ENCODE assay signal across 15 mouse cellular contexts in the genomic region with DNA sequence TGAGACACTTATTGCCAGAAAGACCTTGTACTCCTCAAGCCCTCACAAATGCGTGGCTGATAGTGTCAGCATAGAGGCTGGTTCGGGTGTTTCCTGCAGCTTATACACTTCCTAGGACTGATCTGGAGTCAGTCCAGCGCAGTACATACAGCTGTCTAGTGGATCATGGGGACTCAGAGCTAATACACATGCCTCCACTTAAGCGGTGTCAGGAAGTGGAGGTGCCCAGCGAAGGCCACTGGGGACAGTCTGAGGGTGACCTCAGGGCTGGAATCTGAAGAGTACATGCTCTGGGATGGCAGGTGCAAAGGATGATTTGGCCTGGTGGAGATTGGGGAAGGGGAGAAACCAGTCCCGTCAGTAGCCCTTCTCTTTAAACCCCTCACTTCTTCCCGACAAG. TPM values are rescaled to one million over a fixed set of nuclear protein-coding genes. Genes with fewer than 3 reads are reported as not detected.
DNase-seq lines count a peak whose midpoint lies in the region; ATAC-seq and TF ChIP-seq lines count a peak whose summit lies in the region.
"Had no signal": no experiment of that assay in that cellular context is flagged by ENCODE, and none has a peak within 500 bp of the region (broad histone marks: within the 10 kb centered on the region; RNA-seq: fewer than 3 reads in every experiment).

No protein-coding gene starts in this region.

- 38% methylated on average over 7 of the region's 7 CpGs for WGBS in heart, embryonic 12.5 days
- WGBS in heart, embryonic 10.5 days, result 43% methylated on average over 7 of the region's 7 CpGs
- WGBS in hindbrain, embryonic 10.5 days, result 66% methylated on average over 7 of the region's 7 CpGs
- 71% methylated on average over 7 of the region's 7 CpGs for WGBS in midbrain, embryonic 12.5 days

- no peaks in the 10 kb centered on the region for H3K36me3 ChIP-seq in heart, embryonic 12.5 days
- H3K36me3 ChIP-seq in heart, embryonic 10.5 days, result no peaks in the 10 kb centered on the region
- 0 out of 2 replicates have a peak, but pooled peaks cover 4% of the 10 kb centered on the region for H3K36me3 ChIP-seq in hindbrain, embryonic 10.5 days
- H3K36me3 ChIP-seq in midbrain, embryonic 12.5 days, result no peaks in the 10 kb centered on the region
- H3K36me3 ChIP-seq: limb, embryonic 13.5 days had no signal

- peak overlapping the region; percentile 33; the same call in 1 of the 2 replicates for H3K4me2 ChIP-seq in heart, embryonic 12.5 days
- H3K4me2 ChIP-seq in midbrain, embryonic 12.5 days (replicated peaks), result peak overlapping the region; percentile 64
- H3K4me2 ChIP-seq: lung, embryonic 14.5 days had no signal

- no peak for DNase-seq in heart, embryonic 10.5 days (ENCODE audit: low spot score)
- DNase-seq in hindbrain, embryonic 10.5 days (ENCODE audit: low spot score), result no peak
- no peak for DNase-seq in embryo, embryonic 11 days
- DNase-seq in thymus, postnatal 10 days (ENCODE audit: low spot score in 2 of 2), result no peak
- no peak for DNase-seq in gastrocnemius, adult 2 months
- DNase-seq: adrenal gland, adult 8-10 months; gastrocnemius, postnatal 36 days; heart, postnatal 36 days had no signal

- no peak overlapping the region for H3K9ac ChIP-seq in heart, embryonic 12.5 days
- H3K9ac ChIP-seq in midbrain, embryonic 12.5 days (replicated peaks), result 0 out of 2 replicates have a peak overlapping the region, but pooled peaks have one; percentile 60
- H3K9ac ChIP-seq: limb, embryonic 13.5 days; lung, embryonic 14.5 days had no signal

- intact Hi-C loops in gastrocnemius, adult 2 months (cut with DNase I), result no loop called here

- no peak overlapping the region for H3K4me3 ChIP-seq in heart, embryonic 12.5 days
- no peak overlapping the region; the same call in 1 of the 2 replicates for H3K4me3 ChIP-seq in heart, embryonic 10.5 days
- peak overlapping the region; percentile 66 for H3K4me3 ChIP-seq in cortical plate, adult 2 months (ENCODE audit: insufficient read depth, low read length)
- H3K4me3 ChIP-seq in hindbrain, embryonic 10.5 days, result peak overlapping the region; percentile 56
- peak overlapping the region; percentile 45 for H3K4me3 ChIP-seq in midbrain, embryonic 12.5 days
- no peak overlapping the region for H3K4me3 ChIP-seq in gastrocnemius, adult 2 months
- H3K4me3 ChIP-seq: limb, embryonic 13.5 days had no signal

- no peak for ATAC-seq in heart, embryonic 12.5 days (ENCODE audit: insufficient number of reproducible peaks, low FRiP score)
- no peak for ATAC-seq in midbrain, embryonic 12.5 days (ENCODE audit: low FRiP score, low read depth)

- TF ChIP-seq CTCF in cortical plate, adult 2 months (IDR thresholded peaks at IDR 0.05; ENCODE audit: extremely low read depth, insufficient read depth, low read length), result no peak
- no peak for TF ChIP-seq CTCF in gastrocnemius, adult 2 months (IDR thresholded peaks at IDR 0.05)

- no peaks in the 10 kb centered on the region for H3K9me3 ChIP-seq in heart, embryonic 12.5 days (replicated peaks)
- no peaks in the 10 kb centered on the region for H3K9me3 ChIP-seq in heart, embryonic 10.5 days
- no peaks in the 10 kb centered on the region for H3K9me3 ChIP-seq in hindbrain, embryonic 10.5 days
- H3K9me3 ChIP-seq in midbrain, embryonic 12.5 days, result no peaks in the 10 kb centered on the region
- H3K9me3 ChIP-seq: limb, embryonic 13.5 days had no signal

- H3K27ac ChIP-seq in heart, embryonic 12.5 days (ENCODE audit: poor library complexity, severe bottlenecking), result no peak overlapping the region
- no peak overlapping the region for H3K27ac ChIP-seq in heart, embryonic 10.5 days
- no peak overlapping the region for H3K27ac ChIP-seq in cortical plate, adult 2 months (ENCODE audit: insufficient read depth, low read length)
- peak overlapping the region; percentile 81; the same call in 1 of the 2 replicates for H3K27ac ChIP-seq in hindbrain, embryonic 10.5 days
- no peak overlapping the region; the same call in 1 of the 2 replicates for H3K27ac ChIP-seq in midbrain, embryonic 12.5 days (replicated peaks)
- no peak overlapping the region for H3K27ac ChIP-seq in gastrocnemius, adult 2 months
- H3K27ac ChIP-seq: limb, embryonic 13.5 days had no signal

- peaks cover 17% of the 10 kb centered on the region for H3K4me1 ChIP-seq in heart, embryonic 12.5 days (replicated peaks)
- peaks cover 33% of the 10 kb centered on the region for H3K4me1 ChIP-seq in heart, embryonic 10.5 days
- peaks cover 8% of the 10 kb centered on the region; the same call in 1 of the 2 replicates for H3K4me1 ChIP-seq in cortical plate, adult 2 months (ENCODE audit: control insufficient read depth, insufficient read depth, low read length)
- H3K4me1 ChIP-seq in hindbrain, embryonic 10.5 days (replicated peaks), result peaks cover 45% of the 10 kb centered on the region
- peaks cover 43% of the 10 kb centered on the region for H3K4me1 ChIP-seq in midbrain, embryonic 12.5 days

- peaks cover 88% of the 10 kb centered on the region for H3K27me3 ChIP-seq in heart, embryonic 12.5 days (replicated peaks)
- H3K27me3 ChIP-seq in heart, embryonic 10.5 days (ENCODE audit: insufficient read depth, poor library complexity, severe bottlenecking), result peaks cover 86% of the 10 kb centered on the region
- peaks cover 83% of the 10 kb centered on the region for H3K27me3 ChIP-seq in hindbrain, embryonic 10.5 days (ENCODE audit: insufficient read depth, poor library complexity, severe bottlenecking)
- H3K27me3 ChIP-seq in midbrain, embryonic 12.5 days, result peaks cover 54% of the 10 kb centered on the region

- TF ChIP-seq POLR2A in cortical plate, adult 2 months (IDR thresholded peaks at IDR 0.05; ENCODE audit: extremely low read depth, insufficient read depth, low read length), result no peak

RNA-seq across cellular contexts. Expression of a gene that starts 2.4 kb away (rescaled TPM):
- polyA plus RNA-seq in heart, embryonic 12.5 days (2016; fragmentation: Nextera tagmentation; extraction: Ambion mirVana), result 0.18 and 0.20 TPM in 2 replicates
- polyA plus RNA-seq in heart, embryonic 10.5 days (2016; fragmentation: Nextera tagmentation; extraction: Ambion mirVana), result 0.14 and 0.67 TPM in 2 replicates
- polyA plus RNA-seq in cortical plate, adult 2 months (2012; rRNA removed), result 51.9 and 55.8 TPM in 2 replicates
- 41.2 and 87.6 TPM in 2 replicates for polyA plus RNA-seq in hindbrain, embryonic 10.5 days (2016; fragmentation: Nextera tagmentation; extraction: Ambion mirVana)
- 109 and 112 TPM in 2 replicates for polyA plus RNA-seq in midbrain, embryonic 12.5 days (2016; fragmentation: Nextera tagmentation; extraction: Ambion mirVana)
- total RNA-seq in gastrocnemius, adult 2 months (2021), result under 1 TPM in 1 of 2 experiments, not detected in 1; 0.08 TPM
- total RNA-seq: gastrocnemius, postnatal 36 days; monocyte, adult 5-6 weeks had no signal
- polyA plus RNA-seq: C2C12 had no signal

RNA-seq across cellular contexts. Expression of a gene that starts 34.7 kb away (rescaled TPM):
- 1.3 TPM in 2 replicates for polyA plus RNA-seq in heart, embryonic 12.5 days (2016; fragmentation: Nextera tagmentation; extraction: Ambion mirVana)
- 1.2 and 1.3 TPM in 2 replicates for polyA plus RNA-seq in heart, embryonic 10.5 days (2016; fragmentation: Nextera tagmentation; extraction: Ambion mirVana)
- 5.4 and 5.8 TPM in 2 replicates for polyA plus RNA-seq in cortical plate, adult 2 months (2012; rRNA removed)
- polyA plus RNA-seq in hindbrain, embryonic 10.5 days (2016; fragmentation: Nextera tagmentation; extraction: Ambion mirVana), result 1.1 and 1.9 TPM in 2 replicates
- polyA plus RNA-seq in midbrain, embryonic 12.5 days (2016; fragmentation: Nextera tagmentation; extraction: Ambion mirVana), result 1.4 and 1.7 TPM in 2 replicates
- 1 to 10 TPM; 1.3 to 1.7 TPM for total RNA-seq in gastrocnemius, adult 2 months (2021)

Comparison
In these comparisons a context has a peak if more than half of its experiments do, and no peak if none do; other contexts are left out.
1. H3K4me3 ChIP-seq: peak in cortical plate, adult 2 months (single experiment), hindbrain, embryonic 10.5 days (single experiment) and midbrain, embryonic 12.5 days (single experiment); none in heart, embryonic 12.5 days (single experiment), heart, embryonic 10.5 days (single experiment) and gastrocnemius, adult 2 months (single experiment).
2. RNA of a gene that starts 2.4 kb away (polyA plus RNA-seq): 109 to 112 TPM in midbrain, embryonic 12.5 days, 41.2 to 87.6 TPM in hindbrain, embryonic 10.5 days and 51.9 to 55.8 TPM in cortical plate, adult 2 months; 0.14 to 0.67 TPM in heart, embryonic 10.5 days and 0.18 to 0.20 TPM in heart, embryonic 12.5 days; every median in the first group is over 10 times any median in the second.